Mouse (Mus musculus) c-Kit-negative CD71-positive TER-119-positive erythroid progenitor cells, embryonic 14.5 days (primary cell): ENCODE data around the gene 5530401A14Rik.

Source experiments
- DNase-seq: peaks from one replicate; pipeline ENCODE4 v3.0.0-alpha.2; 2013; ENCODE audit warnings: low read depth, low spot score

The 5530401A14Rik gene

DNA sequence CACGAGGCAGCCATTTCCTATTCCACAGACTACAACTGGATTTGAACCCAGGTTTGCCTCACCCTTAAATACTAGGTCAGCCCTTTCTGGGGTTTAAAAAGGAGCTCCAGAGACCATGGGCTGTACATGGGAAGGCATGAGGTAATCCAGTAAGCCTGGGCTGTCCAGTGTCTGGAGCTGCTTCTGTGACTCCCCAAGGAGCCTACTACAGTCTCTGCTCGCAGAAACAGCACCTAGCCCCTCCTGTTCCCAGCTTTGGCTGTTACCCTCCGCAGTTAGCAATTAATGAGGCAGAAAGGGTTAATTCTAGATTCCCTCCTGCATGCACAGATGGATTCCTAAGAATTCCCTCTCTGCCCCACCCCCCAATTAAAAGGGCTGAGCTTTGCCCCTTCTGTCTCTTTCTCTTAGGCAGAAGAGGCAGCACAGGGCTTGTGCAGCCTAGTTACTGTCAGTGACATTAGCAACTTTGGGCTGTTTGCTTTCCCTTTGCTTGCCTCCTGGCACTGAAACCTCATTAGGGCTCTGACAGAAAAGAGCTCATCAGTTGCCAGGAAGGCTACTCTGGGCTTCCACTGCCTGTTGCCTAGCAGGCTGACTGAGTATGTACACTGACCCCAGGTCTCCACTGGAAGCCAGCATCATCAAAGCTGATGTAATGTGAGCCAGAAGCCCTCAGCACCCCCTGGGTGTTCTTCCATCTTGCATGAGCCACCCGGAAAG is at the start of gene 5530401A14Rik:
Gene 5530401A14Rik, plus strand, starts transcription at position 424 of the 723 bp plus-strand sequence.
- no peak for DNase-seq

- DNase-seq, result no peak
Measured at GRCm38 (mm10) chr11:81814816-81815215, 45.7 kb upstream of the 5530401A14Rik start.

DNA sequence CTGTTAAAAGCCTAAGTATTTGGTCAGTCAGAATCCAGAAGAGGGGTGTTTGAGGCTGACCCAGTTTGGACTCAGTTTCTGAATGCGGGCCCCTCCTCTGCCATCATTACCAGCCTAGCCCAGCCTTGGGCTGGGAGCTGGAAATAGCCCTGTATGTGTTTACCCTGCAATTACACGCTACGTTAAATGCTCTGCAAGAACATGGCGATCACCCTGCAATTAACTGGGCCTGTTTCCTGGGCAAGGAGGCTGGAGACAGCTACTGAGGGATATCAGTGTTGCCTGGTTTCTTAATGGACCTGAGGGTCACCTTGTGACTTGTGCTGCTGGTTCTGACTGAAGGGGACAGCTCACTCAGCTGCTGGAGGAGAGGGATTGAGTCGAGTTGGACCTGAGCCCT is 43.9 kb upstream of the 5530401A14Rik start:
- no peak for DNase-seq

- DNase-seq, result no peak
Measured at GRCm38 (mm10) chr11:81832381-81832780, 28.1 kb upstream of the 5530401A14Rik start.

DNA sequence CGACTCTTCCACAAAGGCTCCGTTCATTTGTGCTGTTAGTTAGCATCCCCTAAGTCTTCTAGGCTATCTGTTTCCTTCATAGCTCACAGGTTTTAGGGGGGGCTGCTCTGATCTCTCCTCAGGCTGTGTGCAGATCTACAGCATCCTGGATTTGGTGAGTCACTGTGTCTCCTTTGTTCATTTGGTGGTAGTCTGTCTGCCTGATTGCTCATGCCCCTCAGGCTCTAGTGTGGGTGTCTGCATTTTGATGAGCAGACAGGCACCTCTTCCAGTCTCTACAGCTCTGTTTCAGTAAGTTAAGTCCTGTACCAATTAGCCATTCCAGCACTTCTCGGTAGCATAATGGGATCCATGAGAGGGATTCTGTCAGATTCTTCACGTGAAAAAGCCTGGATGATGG is 22.0 kb upstream of the 5530401A14Rik start:
- DNase-seq, result no peak

DNA sequence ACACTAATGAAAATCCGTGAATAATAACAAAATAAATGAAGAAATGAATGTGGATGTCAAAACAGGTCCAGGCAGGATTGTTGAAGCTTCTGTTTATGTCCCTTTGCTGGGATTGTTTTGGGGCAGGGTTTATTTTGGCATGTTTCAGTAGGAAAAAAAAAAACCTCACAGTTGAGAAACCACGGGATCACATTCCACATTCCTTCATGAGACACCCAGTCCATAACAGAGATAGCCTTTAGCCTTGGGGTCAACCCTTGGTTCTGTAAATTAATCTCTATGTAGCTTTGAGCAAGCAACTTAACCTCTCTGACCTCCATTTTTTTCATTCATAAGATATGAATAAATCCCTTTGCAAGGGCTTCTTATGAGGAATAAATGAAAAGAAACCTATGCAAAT is 19.5 kb upstream of the 5530401A14Rik start:
- no peak for DNase-seq

GRCm38 (mm10) chr11:81845010-81845685 is 15.3 kb upstream of the 5530401A14Rik start:
- no peak for DNase-seq

- no peak for DNase-seq
Measured at GRCm38 (mm10) chr11:81845686-81846036, 14.8 kb upstream of the 5530401A14Rik start.

GRCm38 (mm10) chr11:81847773-81848490 is 12.5 kb upstream of the 5530401A14Rik start:
- no peak for DNase-seq

- DNase-seq, result no peak
Measured at GRCm38 (mm10) chr11:81865661-81866382, 5.3 kb downstream of the 5530401A14Rik start.

- DNase-seq, result no peak
Measured at GRCm38 (mm10) chr11:81871506-81872213, 11.2 kb downstream of the 5530401A14Rik start.

DNA sequence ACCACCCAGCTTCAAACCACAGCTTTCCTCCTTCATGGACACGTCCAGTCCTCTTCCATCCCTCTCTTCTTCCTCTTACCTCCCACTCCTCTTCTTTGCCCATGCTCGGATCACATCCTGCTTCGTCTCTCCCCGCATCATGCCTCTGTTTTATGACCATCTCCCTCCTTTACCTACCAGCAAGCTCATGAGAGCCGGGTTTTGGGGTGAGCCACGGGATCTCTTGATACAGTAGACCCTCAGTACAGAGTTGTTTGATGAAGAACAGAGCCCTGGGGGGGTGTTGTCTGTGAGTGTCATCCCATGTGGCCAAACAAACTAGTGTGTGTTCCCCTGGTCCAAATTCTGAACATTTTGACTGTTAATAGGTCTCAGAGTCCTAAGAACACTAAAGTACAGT is 36.0 kb downstream of the 5530401A14Rik start:
- no peak for DNase-seq

- DNase-seq, result no peak
Measured at GRCm38 (mm10) chr11:81897547-81898354, 37.3 kb downstream of the 5530401A14Rik start.

- no peak for DNase-seq
Measured at GRCm38 (mm10) chr11:81902318-81902717, 41.8 kb downstream of the 5530401A14Rik start.

DNA sequence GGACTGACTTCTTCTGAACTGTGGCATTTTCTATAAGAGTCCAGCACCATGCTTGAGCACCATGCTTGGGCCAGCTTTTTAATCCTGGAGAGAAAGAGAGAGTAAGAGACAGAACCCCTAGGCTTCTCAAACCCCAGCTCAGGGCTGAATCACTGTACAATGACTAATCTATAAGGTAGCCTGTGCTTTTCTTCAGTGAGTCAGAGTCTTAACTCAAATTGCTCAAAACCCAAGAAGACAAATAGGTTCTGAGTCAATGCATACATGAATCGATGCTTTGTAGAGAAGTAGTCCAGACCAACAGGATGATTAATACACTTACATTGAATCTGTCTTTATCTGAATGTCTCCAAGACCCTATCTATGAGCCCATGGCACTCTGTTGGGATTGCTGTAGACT is 48.3 kb downstream of the 5530401A14Rik start:
- DNase-seq, result no peak

- DNase-seq, result no peak
Measured at GRCm38 (mm10) chr11:81909397-81909894, 49.0 kb downstream of the 5530401A14Rik start.

GRCm38 (mm10) chr11:81913071-81913470 is 52.6 kb downstream of the 5530401A14Rik start:
- no peak for DNase-seq

DNA sequence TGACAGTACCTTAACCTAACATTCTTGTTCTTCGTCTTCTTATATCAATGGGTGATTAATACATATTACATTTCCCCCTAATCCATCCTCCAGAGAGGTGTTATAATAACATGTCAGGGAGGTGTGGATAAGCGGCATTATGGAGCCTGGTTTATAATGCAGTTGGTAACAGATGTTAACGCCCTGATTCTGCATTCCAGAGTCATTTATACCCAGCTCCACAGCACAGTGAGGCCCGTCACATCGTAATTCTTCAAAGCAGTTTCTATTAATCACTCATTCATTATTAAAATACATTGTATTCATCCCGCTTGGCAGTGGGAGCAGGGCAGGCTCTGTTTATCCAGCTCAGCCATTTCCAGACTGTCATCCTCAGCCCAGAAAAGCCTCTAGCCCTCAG is 55.0 kb downstream of the 5530401A14Rik start:
- no peak for DNase-seq

- DNase-seq, result no peak
Measured at GRCm38 (mm10) chr11:81923096-81923495, 62.6 kb downstream of the 5530401A14Rik start.

DNA sequence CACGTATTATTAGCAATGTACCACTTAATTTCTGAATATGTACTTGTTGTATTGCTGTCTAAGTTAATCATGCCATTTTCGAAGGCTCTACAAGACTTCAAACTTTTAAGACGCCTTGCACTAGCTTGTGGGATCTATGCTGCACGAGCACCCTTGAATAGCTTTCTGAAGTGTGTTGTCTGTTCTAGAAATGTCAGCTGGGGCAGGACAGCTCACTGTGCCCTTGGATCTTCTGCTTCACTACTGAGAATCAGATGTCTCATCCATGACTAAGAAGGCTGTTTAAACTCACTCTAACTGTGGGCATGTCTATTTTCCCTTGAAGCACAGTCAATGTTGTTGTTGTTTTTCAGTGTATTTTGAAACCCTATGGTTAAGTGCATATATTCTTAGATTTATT is 63.2 kb downstream of the 5530401A14Rik start:
- no peak for DNase-seq
